Mouse (Mus musculus) hindbrain, embryonic 10.5 days (tissue): ENCODE data around the gene Ercc8. TPM values are rescaled to one million over a fixed set of nuclear protein-coding genes. Genes with fewer than 3 reads are reported as not detected.

Experiments
- DNase-seq: peaks from one replicate; pipeline ENCODE4 v3.0.0-alpha.2; 2017; ENCODE audit warnings: low spot score
- H3K27ac ChIP-seq: fragments of 300-500 bp; sonication (generic); 2 replicates; pipeline ENCODE4 v1.5.1; 2016; ENCODE audit warnings: mild to moderate bottlenecking, moderate library complexity
- H3K27me3 ChIP-seq: fragments of 300-500 bp; sonication (generic); 2 replicates; pipeline ENCODE4 v1.6.1; 2016; ENCODE audit warnings: mild to moderate bottlenecking; ENCODE audit not compliant: poor library complexity, insufficient read depth, severe bottlenecking
- H3K36me3 ChIP-seq: fragments of 300-500 bp; sonication (generic); 2 replicates; pipeline ENCODE4 v1.6.1; 2016; ENCODE audit warnings: mild to moderate bottlenecking, moderate library complexity
- H3K4me1 ChIP-seq: fragments of 300-500 bp; sonication (generic); replicated peaks from 2 replicates; pipeline ENCODE4 v1.6.1; 2016; ENCODE audit warnings: mild to moderate bottlenecking
- H3K4me3 ChIP-seq: fragments of 300-500 bp; sonication (generic); 2 replicates; pipeline ENCODE4 v1.5.1; 2016; ENCODE audit warnings: mild to moderate bottlenecking, moderate library complexity
- H3K9me3 ChIP-seq: fragments of 300-500 bp; sonication (generic); 2 replicates; pipeline ENCODE4 v1.6.1; 2016; ENCODE audit warnings: mild to moderate bottlenecking, moderate library complexity
- WGBS: fragments of 180-500 bp; shearing (Covaris S2); methylation state at CpG from one replicate; pipeline ENCODE4 v1.1.7; 2016; 5-methylcytosine and 5-hydroxymethylcytosine counted together
- polyA plus RNA-seq: library from polyadenylated mRNA; unstranded; fragments of >200 nt; fragmentation: Nextera tagmentation; extraction: Ambion mirVana; gene quantifications from 2 replicates; pipeline ENCODE4 v1.2.1, GENCODE M21; 2016

The Ercc8 gene
- polyA plus RNA-seq, 1 experiment from 2014 or later = 24.9 TPM

GRCm38 (mm10) chr13:108212397-108213018, 54.0 kb downstream of the Ercc8 start:
- H3K9me3 ChIP-seq = no peaks in the 10 kb centered on the region
- DNase-seq = no peak
- H3K27me3 ChIP-seq = peaks cover 57% of the 10 kb centered on the region
- H3K4me3 ChIP-seq = no peak overlapping the region
- no peaks in the 10 kb centered on the region for H3K36me3 ChIP-seq
- 46% methylated on average over 5 of the region's 5 CpGs for WGBS
- H3K27ac ChIP-seq = no peak overlapping the region
- peaks cover 20% of the 10 kb centered on the region for H3K4me1 ChIP-seq

- H3K4me3 ChIP-seq = peak within 1 kb of the TSS; percentile 86
These were observed 55.6 kb downstream of the Ercc8 start, which contains the start of gene Elovl7 for GRCm38 (mm10) chr13:108214081-108214484. Elovl7 (plus strand) TSS chr13:108214404.

GRCm38 (mm10) chr13:108214485-108215107, 56.1 kb downstream of the Ercc8 start:
- Histone ChIP-seq H3K4me3 (peak overlapping the region; percentile 86), H3K27ac (peak overlapping the region; percentile 84), H3K9me3 (no peaks in the 10 kb centered on the region), H3K36me3 (no peaks in the 10 kb centered on the region), H3K4me1 (peaks cover 20% of the 10 kb centered on the region), H3K27me3 (peaks cover 70% of the 10 kb centered on the region)
- peak; percentile 65 for DNase-seq
- under 1% methylated on average over 50 of the region's 50 CpGs for WGBS

More at GRCm38 (mm10) chr13:108214081-108214484, 55.6 kb downstream of the Ercc8 start, which contains the start of gene Elovl7:
- WGBS = 1% methylated on average over 39 of the region's 40 CpGs
- Histone ChIP-seq H3K36me3 (no peaks in the 10 kb centered on the region), H3K9me3 (no peaks in the 10 kb centered on the region), H3K27ac (peak within 1 kb of the TSS; percentile 84), H3K27me3 (peaks cover 67% of the 10 kb centered on the region), H3K4me1 (peaks cover 20% of the 10 kb centered on the region)
- peak; percentile 69 for DNase-seq

- Histone ChIP-seq H3K4me3 (peak overlapping the region; percentile 86), H3K36me3 (no peaks in the 10 kb centered on the region), H3K9me3 (no peaks in the 10 kb centered on the region), H3K27me3 (peaks cover 73% of the 10 kb centered on the region), H3K27ac (0 out of 2 replicates have a peak overlapping the region, but pooled peaks have one; percentile 84), H3K4me1 (peaks cover 20% of the 10 kb centered on the region)
- WGBS = 4% methylated on average over 12 of the region's 12 CpGs
- no peak for DNase-seq
These were observed 56.8 kb downstream of the Ercc8 start for GRCm38 (mm10) chr13:108215231-108215780.

GRCm38 (mm10) chr13:108219773-108220172, 61.2 kb downstream of the Ercc8 start:
- H3K27me3 ChIP-seq = peaks cover 42% of the 10 kb centered on the region
- no peak overlapping the region for H3K27ac ChIP-seq
- H3K36me3 ChIP-seq = no peaks in the 10 kb centered on the region
- H3K4me3 ChIP-seq = no peak overlapping the region
- H3K4me1 ChIP-seq = peaks cover 8% of the 10 kb centered on the region
- no peak for DNase-seq
- no peaks in the 10 kb centered on the region for H3K9me3 ChIP-seq
- WGBS = 68% methylated on average over 7 of the region's 7 CpGs

- Histone ChIP-seq H3K36me3 (no peaks in the 10 kb centered on the region), H3K4me3 (no peak overlapping the region), H3K27ac (no peak overlapping the region), H3K9me3 (no peaks in the 10 kb centered on the region), H3K27me3 (no peaks in the 10 kb centered on the region), H3K4me1 (no peaks in the 10 kb centered on the region)
- 80% methylated on average over 3 of the region's 3 CpGs for WGBS
- DNase-seq = no peak
These were observed 70.7 kb downstream of the Ercc8 start for GRCm38 (mm10) chr13:108229191-108229590.

- DNase-seq = no peak
- H3K27me3 ChIP-seq = no peaks in the 10 kb centered on the region
- no peak overlapping the region for H3K4me3 ChIP-seq
- no peak overlapping the region for H3K27ac ChIP-seq
- WGBS = 77% methylated on average over 6 of the region's 6 CpGs
- H3K36me3 ChIP-seq = no peaks in the 10 kb centered on the region
- no peaks in the 10 kb centered on the region for H3K4me1 ChIP-seq
- H3K9me3 ChIP-seq = no peaks in the 10 kb centered on the region
These were observed 71.3 kb downstream of the Ercc8 start for GRCm38 (mm10) chr13:108229634-108230330.

GRCm38 (mm10) chr13:108240012-108240411, 81.5 kb downstream of the Ercc8 start:
- Histone ChIP-seq H3K27me3 (no peaks in the 10 kb centered on the region), H3K36me3 (no peaks in the 10 kb centered on the region), H3K4me1 (peaks cover 7% of the 10 kb centered on the region; the same call in 1 of the 2 replicates), H3K27ac (no peak overlapping the region), H3K4me3 (no peak overlapping the region), H3K9me3 (no peaks in the 10 kb centered on the region)
- DNase-seq = no peak
- WGBS = 80% methylated on average over 4 of the region's 4 CpGs

- 86% methylated on average over 5 of the region's 5 CpGs for WGBS
- Histone ChIP-seq H3K4me1 (peaks cover 7% of the 10 kb centered on the region; the same call in 1 of the 2 replicates), H3K27me3 (no peaks in the 10 kb centered on the region), H3K4me3 (no peak overlapping the region), H3K36me3 (no peaks in the 10 kb centered on the region), H3K27ac (no peak overlapping the region), H3K9me3 (no peaks in the 10 kb centered on the region)
- no peak for DNase-seq
These were observed 83.2 kb downstream of the Ercc8 start for GRCm38 (mm10) chr13:108241715-108242114.

Other genes starting within 250 kb of the Ercc8 start
- gene Smim15, start 114.3 kb upstream of the Ercc8 start, polyA plus RNA-seq = 53.6 and 60.0 TPM in 2 replicates
- gene Ndufaf2, start 108 bp upstream of the Ercc8 start, polyA plus RNA-seq = 83.1 and 86.2 TPM in 2 replicates
- gene Elovl7, start 55.7 kb downstream of the Ercc8 start, polyA plus RNA-seq = 1.1 and 1.5 TPM in 2 replicates
- 13.6 and 17.8 TPM in 2 replicates for gene Depdc1b, start 157.6 kb downstream of the Ercc8 start, polyA plus RNA-seq